8 mouse cellular contexts compared by ENCODE assay signal in genomic region chr16:20032328-20033081, GRCm38 (mm10). TPM values are rescaled to one million over a fixed set of nuclear protein-coding genes. Genes with fewer than 3 reads are reported as not detected.
A peak's percentile ranks its signal among the peaks of the same experiment; 100 is the strongest.
DNase-seq lines count a peak whose midpoint lies in the region; ATAC-seq lines count a peak whose summit lies in the region.

No protein-coding gene starts in this region.

- no peak for ATAC-seq in cerebellum, adult (ENCODE audit: insufficient number of reproducible peaks, low FRiP score, low TSS enrichment)

- DNase-seq in adrenal gland, adult (ENCODE audit: inconsistent age in 2 of 2, low spot score in 1 of 2): peak; percentile 13 to 65
- DNase-seq in adrenal gland, postnatal 4 days (ENCODE audit: low spot score in 2 of 2): no peak
- peak; percentile 6 for DNase-seq in ovary, postnatal 10 days (ENCODE audit: low spot score)
- no peak for DNase-seq in ovary, adult 18-20 months (ENCODE audit: low spot score)
- peak; percentile 75 for DNase-seq in heart, postnatal 4 days
- DNase-seq in retina, adult 2 months (ENCODE audit: low read depth, low spot score): peak; percentile 6
- no peak for DNase-seq in cerebellum, adult 9-10 months

RNA-seq across cellular contexts. Expression of gene Klhl6, which starts 49.7 kb away (rescaled TPM):
- 1 to 10 TPM; 7.9 to 8.5 TPM for total RNA-seq in adrenal gland, postnatal 4 days (2021)
- 10 to 100 TPM; 12.4 to 12.5 TPM for total RNA-seq in heart, postnatal 4 days (2021)

Comparison
In these comparisons a context has a peak if more than half of its experiments do, and no peak if none do; other contexts are left out.
1. DNase-seq: peak in adrenal gland, adult (2 of 2), ovary, postnatal 10 days (single experiment), heart, postnatal 4 days (single experiment) and retina, adult 2 months (single experiment); none in adrenal gland, postnatal 4 days (0 of 2), ovary, adult 18-20 months (single experiment) and cerebellum, adult 9-10 months (single experiment).